Mouse (Mus musculus): ENCODE measurements around the gene Plcl1.

Gene Plcl1

GRCm38 (mm10) chr1:55704707-55705106 lies 299.0 kb downstream of the Plcl1 start:
- no peak for DNase-seq (ENCODE audit: low spot score)

- DNase-seq (ENCODE audit: low spot score) = no peak
Measured at GRCm38 (mm10) chr1:55705173-55705572, 299.5 kb downstream of the Plcl1 start.

GRCm38 (mm10) chr1:55705756-55706155 lies 300.0 kb downstream of the Plcl1 start:
- no peak for DNase-seq (ENCODE audit: low spot score)

GRCm38 (mm10) chr1:55706933-55707332 lies 301.2 kb downstream of the Plcl1 start:
- no peak for DNase-seq (ENCODE audit: low spot score)

- DNase-seq (ENCODE audit: low spot score) = no peak
Measured at GRCm38 (mm10) chr1:55717283-55717803, 311.6 kb downstream of the Plcl1 start.

GRCm38 (mm10) chr1:55725428-55725827 lies 319.7 kb downstream of the Plcl1 start:
- no peak for DNase-seq (ENCODE audit: low spot score)

GRCm38 (mm10) chr1:55729332-55729731 lies 323.6 kb downstream of the Plcl1 start:
- DNase-seq (ENCODE audit: low spot score) = no peak

GRCm38 (mm10) chr1:55732951-55733350 lies 327.2 kb downstream of the Plcl1 start:
- no peak for DNase-seq (ENCODE audit: low spot score)

GRCm38 (mm10) chr1:55736054-55736740 lies 330.5 kb downstream of the Plcl1 start:
- no peak for DNase-seq (ENCODE audit: low spot score)

GRCm38 (mm10) chr1:55736762-55737288 lies 331.1 kb downstream of the Plcl1 start:
- DNase-seq (ENCODE audit: low spot score) = no peak

- no peak for DNase-seq (ENCODE audit: low spot score)
Measured at GRCm38 (mm10) chr1:55738746-55739365, 333.1 kb downstream of the Plcl1 start.

GRCm38 (mm10) chr1:55741885-55742284 lies 336.2 kb downstream of the Plcl1 start:
- DNase-seq (ENCODE audit: low spot score) = no peak

- DNase-seq (ENCODE audit: low spot score) = no peak
Measured at GRCm38 (mm10) chr1:55748516-55748915, 342.8 kb downstream of the Plcl1 start.

- no peak for DNase-seq (ENCODE audit: low spot score)
Measured at GRCm38 (mm10) chr1:55749770-55750169, 344.0 kb downstream of the Plcl1 start.

GRCm38 (mm10) chr1:55755742-55756141 lies 350.0 kb downstream of the Plcl1 start:
- DNase-seq (ENCODE audit: low spot score) = no peak

GRCm38 (mm10) chr1:55762284-55762683 lies 356.6 kb downstream of the Plcl1 start:
- DNase-seq (ENCODE audit: low spot score) = no peak

- DNase-seq (ENCODE audit: low spot score) = no peak
Measured at GRCm38 (mm10) chr1:55763171-55763570, 357.4 kb downstream of the Plcl1 start.

- DNase-seq (ENCODE audit: low spot score) = no peak
Measured at GRCm38 (mm10) chr1:55766743-55767142, 361.0 kb downstream of the Plcl1 start.

GRCm38 (mm10) chr1:55770072-55770785 lies 364.5 kb downstream of the Plcl1 start:
- no peak for DNase-seq (ENCODE audit: low spot score)

- DNase-seq (ENCODE audit: low spot score) = no peak
Measured at GRCm38 (mm10) chr1:55792817-55793216, 387.1 kb downstream of the Plcl1 start.

Data from MN1 (cell line).